Mouse (Mus musculus) myocyte (in vitro differentiated cells): ENCODE measurements around the gene Olfr1564.
"Not testable (repeated sequence)": the region's sequence is repeated elsewhere in the genome, so short reads cannot be mapped to it uniquely, and the experiment has no call there.

ENCODE experiments used
- CEBPB ChIP-seq: IDR thresholded peaks from 2 replicates; pipeline ENCODE4 v1.6.1; 2011; ENCODE audit warnings: mild to moderate bottlenecking, moderate library complexity; ENCODE audit not compliant: poor library complexity, insufficient read depth, severe bottlenecking
- E2F4 ChIP-seq: IDR thresholded peaks from one replicate; pipeline ENCODE4 v1.6.1; 2011; ENCODE audit warnings: mild to moderate bottlenecking, control low read depth, moderate library complexity; ENCODE audit not compliant: insufficient read depth
- MAX ChIP-seq: IDR thresholded peaks from one replicate; pipeline ENCODE4 v1.6.1; 2011; ENCODE audit warnings: low read depth, mild to moderate bottlenecking, control low read depth
- MYOD1 ChIP-seq, 3 experiments: IDR thresholded peaks; one replicate each; pipeline ENCODE4 v1.6.1; 2011; ENCODE audit warnings: control low read depth in 2 of 3, low read depth in 2 of 3, mild to moderate bottlenecking in 2 of 3, moderate library complexity in 1 of 3; ENCODE audit not compliant: insufficient read length in 2 of 3, control insufficient read depth in 1 of 3
- MYOG ChIP-seq, 3 experiments: IDR thresholded peaks; one replicate each; pipeline ENCODE4 v1.6.1; 2011; ENCODE audit warnings: control low read depth in 2 of 3, low read depth in 2 of 3, mild to moderate bottlenecking in 2 of 3; ENCODE audit not compliant: insufficient read length in 2 of 3, control insufficient read depth in 1 of 3, insufficient read depth in 1 of 3
- POLR2A ChIP-seq: IDR thresholded peaks from one replicate; pipeline ENCODE4 v1.6.1; 2011; ENCODE audit warnings: low read depth, mild to moderate bottlenecking, control low read depth, moderate library complexity; ENCODE audit not compliant: insufficient read length
- POLR2AphosphoS2 ChIP-seq: IDR thresholded peaks from one replicate; pipeline ENCODE4 v1.6.1; 2011; ENCODE audit warnings: low read depth, control low read depth; ENCODE audit not compliant: insufficient read length
- REST ChIP-seq: IDR thresholded peaks from one replicate; pipeline ENCODE4 v1.6.1; 2011; ENCODE audit warnings: mild to moderate bottlenecking, control low read depth, moderate library complexity; ENCODE audit not compliant: insufficient read depth, insufficient read length
- SRF ChIP-seq: IDR thresholded peaks from one replicate; pipeline ENCODE4 v1.6.1; 2011; ENCODE audit warnings: low read depth; ENCODE audit not compliant: control insufficient read depth, insufficient read length
- TCF12 ChIP-seq: IDR thresholded peaks from one replicate; pipeline ENCODE4 v1.6.1; 2011; ENCODE audit warnings: mild to moderate bottlenecking, control low read depth; ENCODE audit not compliant: poor library complexity, insufficient read depth, severe bottlenecking
- TCF3 ChIP-seq: IDR thresholded peaks from one replicate; pipeline ENCODE4 v1.6.1; 2011; ENCODE audit warnings: low read depth, control low read depth; ENCODE audit not compliant: insufficient read length
- USF1 ChIP-seq: IDR thresholded peaks from one replicate; pipeline ENCODE4 v1.6.1; 2011; ENCODE audit warnings: low read depth, mild to moderate bottlenecking, control low read depth, moderate library complexity

DNA sequence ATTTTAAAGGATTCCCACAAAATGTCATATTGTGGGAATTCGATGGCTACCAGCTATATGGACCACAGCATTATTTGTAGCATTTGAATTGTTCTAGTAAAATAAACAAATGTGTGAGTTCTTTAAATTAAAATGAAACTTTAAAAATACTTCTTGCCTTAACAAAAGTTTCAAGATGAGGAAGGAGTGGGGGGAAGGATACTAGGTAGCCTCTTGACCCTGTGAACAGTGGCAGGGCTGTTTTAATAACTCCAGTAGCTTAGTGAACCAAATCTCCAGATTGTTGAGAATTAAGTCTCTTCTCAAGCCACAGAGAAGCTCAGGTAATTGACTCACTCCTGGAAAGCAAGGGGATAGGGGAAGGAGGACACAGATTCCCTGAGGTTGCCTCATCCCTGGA lies 53.3 kb downstream of the Olfr1564 start, which contains the start of gene Olfr55:
- TF ChIP-seq E2F4; TCF12; POLR2A; USF1; MAX; MYOG (IDR thresholded peaks at IDR 0.05; ENCODE audit: control insufficient read depth in 1 of 3, insufficient read depth in 1 of 3, insufficient read length in 2 of 3, low read depth in 2 of 3); SRF; TCF3; REST; CEBPB; POLR2AphosphoS2; MYOD1 (IDR thresholded peaks at IDR 0.05; ENCODE audit: control insufficient read depth in 1 of 3, insufficient read length in 2 of 3, low read depth in 2 of 3): not testable (repeated sequence)
